Mouse (Mus musculus) forebrain, postnatal 0 days (tissue): Measurements from ENCODE around the gene Thsd4. TPM values are rescaled to one million over a fixed set of nuclear protein-coding genes. Genes with fewer than 3 reads are reported as not detected.
A peak's percentile ranks its signal among the peaks of the same experiment; 100 is the strongest.
"Not testable (repeated sequence)": the region's sequence is repeated elsewhere in the genome, so short reads cannot be mapped to it uniquely, and the experiment has no call there.

Experiments used
- ATAC-seq: fragments of 200-750 bp; cut with Nextera tagmentation; 2 replicates; pipeline ENCODE4 v1.8.0; 2017; ENCODE audit warnings: mild to moderate bottlenecking, moderate library complexity
- DNase-seq: peaks from one replicate; pipeline ENCODE4 v3.0.0-alpha.2; 2015
- H3K27ac ChIP-seq: fragments of 300-500 bp; sonication (generic); 2 replicates; pipeline ENCODE4 v1.5.1; 2014; ENCODE audit warnings: low read depth, mild to moderate bottlenecking, antibody characterized with exemption, low read length, moderate library complexity, mixed read lengths
- H3K27me3 ChIP-seq: fragments of 300-500 bp; sonication (generic); 2 replicates; pipeline ENCODE4 v1.6.1; 2014; ENCODE audit warnings: mild to moderate bottlenecking, low read length, mixed read lengths; ENCODE audit not compliant: insufficient read depth
- H3K36me3 ChIP-seq: fragments of 300-500 bp; sonication (generic); 2 replicates; pipeline ENCODE4 v1.6.1; 2014; ENCODE audit warnings: mild to moderate bottlenecking, moderate library complexity; ENCODE audit not compliant: insufficient read depth
- H3K4me1 ChIP-seq: fragments of 300-500 bp; sonication (generic); 2 replicates; pipeline ENCODE4 v1.6.1; 2014; ENCODE audit warnings: antibody characterized with exemption; ENCODE audit not compliant: insufficient read depth
- H3K4me2 ChIP-seq: fragments of 300-500 bp; sonication (generic); 2 replicates; pipeline ENCODE4 v1.6.1; 2014; ENCODE audit warnings: low read depth, mild to moderate bottlenecking, moderate library complexity
- H3K4me3 ChIP-seq: fragments of 300-500 bp; sonication (generic); 2 replicates; pipeline ENCODE4 v1.5.1; 2014; ENCODE audit warnings: low read depth, low read length, mixed read lengths
- H3K9ac ChIP-seq: fragments of 300-500 bp; sonication (generic); 2 replicates; pipeline ENCODE4 v1.6.1; 2014; ENCODE audit warnings: mild to moderate bottlenecking
- H3K9me3 ChIP-seq: fragments of 300-500 bp; sonication (generic); 2 replicates; pipeline ENCODE4 v1.6.1; 2016; ENCODE audit warnings: low read length
- CTCF ChIP-seq: sonication (generic); IDR thresholded peaks from 2 replicates; pipeline ENCODE4 v1.5.1; 2016; ENCODE audit warnings: antibody characterized with exemption, control low read depth, low read depth
- WGBS: fragments of 180-500 bp; shearing (Covaris S2); extraction: QIAGEN DNeasy Blood & Tissue Kit; methylation state at CpG from one replicate; pipeline ENCODE4 v1.1.7; 2014; 5-methylcytosine and 5-hydroxymethylcytosine counted together
- polyA plus RNA-seq: library from polyadenylated mRNA; unstranded; fragments of >200 nt; fragmentation: Nextera tagmentation; extraction: Ambion mirVana; gene quantifications from 2 replicates; pipeline ENCODE4 v1.2.1, GENCODE M21; 2015
- total RNA-seq: library from RNA; depleted of rRNA; stranded (reverse); fragments of >200 nt; gene quantifications from 2 replicates; pipeline ENCODE4 v1.2.3, GENCODE M21; 2014

Gene Thsd4
- total and polyA plus RNA-seq, 2 experiments from 2014 or later, result 3.5 to 14.2 TPM

- no peak overlapping the region for H3K4me3 ChIP-seq
- no peak overlapping the region for H3K9ac ChIP-seq
- ATAC-seq, result peak; percentile 47
- WGBS, result 8% methylated on average over 12 of the region's 12 CpGs
- DNase-seq, result peak; percentile 49
- H3K4me2 ChIP-seq, result no peak overlapping the region
- peak; percentile 72 for TF ChIP-seq CTCF
- H3K9me3 ChIP-seq, result no peaks in the 10 kb centered on the region
- H3K27ac ChIP-seq, result no peak overlapping the region
- H3K36me3 ChIP-seq, result no peaks in the 10 kb centered on the region
- no peaks in the 10 kb centered on the region for H3K27me3 ChIP-seq
- no peaks in the 10 kb centered on the region for H3K4me1 ChIP-seq
Observed at GRCm38 (mm10) chr9:60275410-60276159, 246.3 kb downstream of the Thsd4 start.

DNA sequence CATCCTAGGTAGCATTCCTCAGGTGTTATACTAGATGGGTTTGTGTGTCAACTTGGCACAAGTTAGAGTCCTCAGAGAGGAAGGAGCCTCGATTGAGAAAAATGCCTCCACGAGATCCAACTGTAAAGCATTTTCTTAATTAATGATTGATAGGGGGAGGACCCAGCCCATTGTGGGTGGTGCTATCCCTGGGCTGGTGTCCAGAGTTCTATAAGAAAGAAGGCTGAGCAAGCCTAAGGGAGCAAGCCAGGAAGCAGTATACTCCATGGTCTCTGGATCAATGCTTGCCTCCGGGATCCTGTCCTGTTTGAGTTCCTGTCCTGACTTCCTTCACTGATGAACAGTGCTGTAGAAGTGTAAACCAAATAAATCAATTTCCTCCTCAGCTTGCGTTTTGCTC is 247.3 kb downstream of the Thsd4 start:
- Histone ChIP-seq H3K4me2 (no peak overlapping the region), H3K9me3 (no peaks in the 10 kb centered on the region), H3K9ac (no peak overlapping the region), H3K27me3 (no peaks in the 10 kb centered on the region), H3K36me3 (no peaks in the 10 kb centered on the region), H3K4me1 (no peaks in the 10 kb centered on the region), H3K4me3 (no peak overlapping the region), H3K27ac (no peak overlapping the region)
- no peak for TF ChIP-seq CTCF
- DNase-seq (no peak), ATAC-seq (no peak)
- WGBS, result 65% methylated on average over 4 of the region's 4 CpGs

- H3K27me3 ChIP-seq, H3K9me3 ChIP-seq, DNase-seq, H3K4me2 ChIP-seq, ATAC-seq, H3K4me3 ChIP-seq, H3K9ac ChIP-seq, H3K4me1 ChIP-seq, H3K27ac ChIP-seq, H3K36me3 ChIP-seq: not testable (repeated sequence)
- WGBS, result 91% methylated on average over 8 of the region's 8 CpGs
Observed at GRCm38 (mm10) chr9:60272345-60272744, 249.5 kb downstream of the Thsd4 start.

- Histone ChIP-seq H3K4me2 (no peak overlapping the region), H3K4me1 (no peaks in the 10 kb centered on the region; the same call in 1 of the 2 replicates), H3K36me3 (no peaks in the 10 kb centered on the region), H3K9ac (no peak overlapping the region), H3K27ac (no peak overlapping the region), H3K4me3 (no peak overlapping the region), H3K27me3 (no peaks in the 10 kb centered on the region), H3K9me3 (no peaks in the 10 kb centered on the region)
- WGBS, result 85% methylated on average over 2 of the region's 2 CpGs
- TF ChIP-seq CTCF, result no peak
- DNase-seq, result no peak
- ATAC-seq, result no peak
Observed at GRCm38 (mm10) chr9:60271940-60272339, 249.9 kb downstream of the Thsd4 start.

DNA sequence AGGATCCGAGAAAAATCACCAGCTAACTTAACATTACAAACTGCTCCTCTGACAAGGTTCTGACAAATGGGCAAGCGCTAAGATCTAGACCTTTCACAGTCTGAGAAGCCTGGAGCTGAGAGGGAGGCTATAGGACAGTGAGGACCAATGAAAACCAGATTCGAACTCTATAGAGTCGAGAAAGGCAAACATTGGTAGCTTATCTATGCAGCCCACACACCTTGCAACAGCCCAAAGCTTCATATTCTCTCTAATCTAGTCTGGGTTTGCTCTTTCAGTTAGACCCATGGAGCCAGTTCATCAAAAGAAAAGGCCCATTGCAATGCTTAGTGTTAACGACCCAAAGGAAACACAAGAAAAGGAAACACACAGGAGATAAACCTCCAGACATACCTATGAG is 252.0 kb downstream of the Thsd4 start:
- WGBS, result 84% methylated on average over 5 of the region's 5 CpGs
- TF ChIP-seq CTCF, result no peak
- Histone ChIP-seq H3K9ac (no peak overlapping the region), H3K4me2 (no peak overlapping the region), H3K9me3 (no peaks in the 10 kb centered on the region), H3K27ac (no peak overlapping the region), H3K4me3 (no peak overlapping the region), H3K27me3 (no peaks in the 10 kb centered on the region), H3K36me3 (no peaks in the 10 kb centered on the region), H3K4me1 (peaks cover 10% of the 10 kb centered on the region; the same call in 1 of the 2 replicates)
- DNase-seq, result no peak
- ATAC-seq, result no peak

DNA sequence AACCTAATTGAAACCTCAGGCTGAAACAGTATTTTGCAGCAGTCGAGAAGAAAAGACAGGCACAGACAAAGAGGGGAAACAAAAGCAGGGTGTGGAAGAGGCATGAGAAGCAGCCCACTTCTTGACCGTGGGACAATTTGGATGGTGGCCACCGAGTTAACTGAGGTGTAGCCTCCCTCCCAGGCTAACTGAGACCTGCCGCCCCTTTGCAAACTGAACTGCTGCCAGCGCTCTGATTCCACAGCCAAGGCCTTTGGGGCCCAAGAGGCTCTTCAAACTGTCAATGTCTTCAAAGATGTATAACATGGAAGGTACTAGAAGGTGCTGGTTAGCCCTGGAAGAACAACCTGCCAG is 254.6 kb downstream of the Thsd4 start:
- Histone ChIP-seq H3K36me3 (no peaks in the 10 kb centered on the region), H3K4me1 (peaks cover 13% of the 10 kb centered on the region), H3K4me3 (no peak overlapping the region), H3K27me3 (no peaks in the 10 kb centered on the region), H3K4me2 (no peak overlapping the region), H3K9ac (no peak overlapping the region), H3K27ac (peak overlapping the region; percentile 54), H3K9me3 (no peaks in the 10 kb centered on the region)
- ATAC-seq (peak; percentile 4; the same call in 1 of the 2 replicates), DNase-seq (no peak)
- TF ChIP-seq CTCF, result no peak
- WGBS, result 19% methylated on average over 5 of the region's 5 CpGs

DNA sequence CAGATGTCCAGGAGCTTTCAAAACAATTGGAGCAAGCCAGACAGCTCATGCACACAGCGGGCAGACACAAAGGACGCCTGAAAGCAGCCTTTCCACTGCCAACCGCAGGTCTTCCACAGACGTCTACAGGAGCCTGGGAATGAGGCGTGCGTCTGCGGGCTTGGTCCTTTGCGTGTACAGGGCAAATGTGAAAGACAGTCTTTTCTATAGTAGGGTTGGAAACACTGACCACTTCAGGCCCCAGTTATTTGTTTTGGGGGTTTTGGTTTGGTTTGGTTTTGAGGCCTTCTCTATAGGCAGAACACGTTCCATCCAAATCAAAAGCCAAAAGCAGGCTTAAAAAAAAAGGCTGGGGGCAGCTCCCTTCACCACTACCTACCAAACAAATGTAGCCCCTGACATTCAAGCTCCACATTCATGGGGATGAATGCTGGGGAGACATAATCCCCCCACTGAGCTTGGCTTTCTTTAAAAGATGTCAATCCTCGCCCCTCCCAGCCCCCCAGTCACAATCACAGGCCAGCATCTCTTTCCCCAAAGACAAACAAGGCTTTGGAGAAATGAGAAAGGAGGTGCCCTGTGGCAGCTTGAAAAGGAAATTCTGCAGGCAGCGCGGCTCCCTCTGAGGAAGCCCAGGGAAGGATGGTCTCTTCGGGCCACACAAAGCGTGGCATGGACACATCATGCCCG is 255.1 kb downstream of the Thsd4 start:
- Histone ChIP-seq H3K36me3 (no peaks in the 10 kb centered on the region), H3K27me3 (no peaks in the 10 kb centered on the region), H3K4me2 (no peak overlapping the region), H3K9me3 (no peaks in the 10 kb centered on the region), H3K9ac (no peak overlapping the region), H3K4me3 (no peak overlapping the region), H3K27ac (peak overlapping the region; percentile 54), H3K4me1 (peaks cover 13% of the 10 kb centered on the region)
- no peak for TF ChIP-seq CTCF
- peak; percentile 68 for DNase-seq
- peak; percentile 62 for ATAC-seq
- WGBS, result 17% methylated on average over 15 of the region's 15 CpGs
